Mouse (Mus musculus) Patski (cell line): ENCODE measurements at regions not wholly inside any gene's neighbourhood (a gene's known extent, or its start where the extent isn't known, plus 50 kb on each side); places are given as distances from the start of the nearest gene placed in this dataset.
A peak's percentile ranks its signal among the peaks of the same experiment; 100 is the strongest.

Source experiments
- ATAC-seq: fragments of 100-300 bp; one replicate; pipeline ENCODE4 v1.8.0; 2021
- CTCF ChIA-PET: fragments of 350-600 bp; sonication (Branson Sonifier 250); formaldehyde crosslinking; loops from one replicate; lab custom pipeline; 2022; ENCODE audit warnings: inconsistent platforms; lab: Charles Lee
- POLR2A ChIA-PET: fragments of 350-600 bp; sonication (Branson Sonifier 250); formaldehyde crosslinking; loops from one replicate; lab custom pipeline; 2022; ENCODE audit warnings: antibody characterized with exemption, inconsistent platforms; lab: Charles Lee
- DNase-seq: peaks from one replicate; pipeline ENCODE4 v3.0.0-alpha.2; 2011; ENCODE audit warnings: low read depth, low spot score
- H3K27me3 ChIP-seq: fragments of 371-371 bp; one replicate; pipeline ENCODE4 v1.5.1; 2021
- CTCF ChIP-seq: fragments of 100-300 bp; IDR thresholded peaks from one replicate; pipeline ENCODE4 v1.5.1; 2021
- in situ Hi-C: fragments of 300-500 bp; cut with MboI; formaldehyde crosslinking; loops from 3 replicates; pipeline ENCODE4 v1.11.1; 2018; ENCODE audit warnings: low pct_unique_long_range_greater_than_20kb, mixed read lengths

DNA sequence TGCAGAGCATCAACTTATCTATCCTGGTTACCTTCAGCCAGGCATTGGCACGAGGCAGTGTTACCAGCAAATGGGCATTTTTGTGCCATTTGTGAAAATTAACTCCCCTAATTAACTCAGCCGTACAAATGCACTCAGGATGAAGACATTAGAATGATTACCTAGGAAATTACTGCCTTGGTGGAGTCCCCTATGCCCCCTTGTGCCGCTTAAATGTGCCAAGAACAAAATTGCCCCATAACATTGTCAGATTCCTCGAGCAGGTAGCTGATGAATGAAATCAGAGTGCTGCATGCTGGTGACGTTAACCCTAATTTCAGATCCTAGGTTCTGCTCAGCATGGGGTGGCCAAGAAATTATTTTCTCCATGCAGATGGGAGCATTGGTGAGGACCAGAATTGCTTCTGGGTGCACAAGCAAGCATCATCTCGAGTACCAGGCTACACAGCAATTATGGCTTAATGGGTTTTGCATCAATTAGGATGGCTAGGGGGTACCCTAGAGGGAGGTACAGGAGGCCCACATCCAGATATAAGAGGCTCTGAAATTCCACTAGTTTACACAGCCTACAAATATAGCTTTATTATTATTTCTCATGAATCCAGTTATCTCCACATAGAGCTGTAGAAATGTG, 577.0 kb upstream of the Camk1g start:
- in situ Hi-C loops = no loop called here
- TF ChIP-seq CTCF = no peak
- no peak for DNase-seq
- POLR2A ChIA-PET = no interaction called here
- CTCF ChIA-PET = no interaction called here
- ATAC-seq = no peak
- peaks cover 3% of the 10 kb centered on the region for H3K27me3 ChIP-seq

- no peaks in the 10 kb centered on the region for H3K27me3 ChIP-seq
- ATAC-seq (no peak), DNase-seq (no peak)
- in situ Hi-C loops = no loop called here
- CTCF ChIA-PET = interaction anchor here (0.8 kb wide), 1 partner anchor 36 kb away, joined by 3 read pairs; no protein-coding TSS in a partner anchor
- POLR2A ChIA-PET = no interaction called here
- TF ChIP-seq CTCF = no peak
These were observed 565.9 kb upstream of the Camk1g start for GRCm38 (mm10) chr1:193935969-193936368.

GRCm38 (mm10) chr1:193934308-193934707, 564.2 kb upstream of the Camk1g start:
- in situ Hi-C loops = no loop called here
- H3K27me3 ChIP-seq = no peaks in the 10 kb centered on the region
- DNase-seq (no peak), ATAC-seq (no peak)
- POLR2A ChIA-PET = no interaction called here
- no peak for TF ChIP-seq CTCF
- CTCF ChIA-PET = no interaction called here

DNA sequence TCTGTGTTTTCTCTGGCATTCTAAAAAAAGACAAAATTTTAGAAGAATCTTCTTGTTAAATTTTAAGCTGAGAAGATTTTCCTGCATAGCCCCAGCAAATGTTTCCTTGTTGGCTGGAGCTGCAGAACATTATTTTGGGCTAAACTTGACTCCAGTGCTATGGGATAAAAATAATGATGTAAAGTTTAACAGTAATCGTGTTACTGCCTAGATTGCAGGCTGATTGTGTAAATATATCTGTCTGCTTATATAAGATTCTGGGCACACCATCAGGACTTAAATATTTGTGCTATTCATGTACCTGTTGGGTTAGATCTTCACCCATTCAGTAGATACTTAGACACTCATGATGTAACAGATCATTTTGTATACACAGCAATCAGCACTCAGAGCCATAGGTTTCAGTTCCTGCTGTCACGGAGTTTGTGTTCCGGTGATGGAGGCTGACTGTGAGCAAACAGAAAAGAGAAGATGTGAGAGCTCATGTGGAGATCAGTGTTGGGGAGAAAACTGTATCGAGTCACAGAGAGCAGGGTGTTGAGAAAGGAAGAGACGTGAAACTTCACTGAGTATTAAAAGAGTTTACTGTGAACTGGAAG, 561.1 kb upstream of the Camk1g start:
- ChIA-PET POLR2A (no interaction called here), CTCF (no interaction called here)
- TF ChIP-seq CTCF = no peak
- no peak for DNase-seq
- H3K27me3 ChIP-seq = no peaks in the 10 kb centered on the region
- in situ Hi-C loops = no loop called here
- ATAC-seq = no peak

- no peaks in the 10 kb centered on the region for H3K27me3 ChIP-seq
- CTCF ChIA-PET = no interaction called here
- no peak for TF ChIP-seq CTCF
- in situ Hi-C loops = no loop called here
- ATAC-seq (no peak), DNase-seq (no peak)
- POLR2A ChIA-PET = no interaction called here
These were observed 558.5 kb upstream of the Camk1g start for GRCm38 (mm10) chr1:193928607-193929006.

- peaks cover 3% of the 10 kb centered on the region for H3K27me3 ChIP-seq
- TF ChIP-seq CTCF = no peak
- DNase-seq (no peak), ATAC-seq (no peak)
- in situ Hi-C loops = no loop called here
- POLR2A ChIA-PET = no interaction called here
- CTCF ChIA-PET = no interaction called here
These were observed 552.7 kb upstream of the Camk1g start for GRCm38 (mm10) chr1:193922756-193923155.

DNA sequence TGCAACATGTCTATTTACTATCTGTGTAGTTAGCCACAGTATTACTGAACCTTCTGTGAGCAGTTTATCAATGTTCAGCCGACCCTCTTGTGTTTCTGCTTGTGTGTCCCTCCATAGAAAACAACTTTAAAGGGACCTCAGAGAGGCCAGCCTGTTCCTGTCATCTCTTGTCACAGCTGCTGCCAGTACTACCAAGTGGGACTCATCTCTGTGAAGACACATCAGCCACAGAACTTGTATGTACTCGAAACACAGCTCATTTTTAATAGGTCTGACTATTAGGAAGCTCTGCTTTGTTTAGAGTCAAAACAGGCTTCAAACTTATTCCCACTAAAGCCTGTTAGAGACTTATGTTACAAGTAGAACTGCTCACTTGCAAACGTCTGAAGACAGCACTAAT, 549.1 kb upstream of the Camk1g start:
- CTCF ChIA-PET = no interaction called here
- DNase-seq (no peak), ATAC-seq (no peak)
- H3K27me3 ChIP-seq = peaks cover 10% of the 10 kb centered on the region
- TF ChIP-seq CTCF = no peak
- in situ Hi-C loops = no loop called here
- POLR2A ChIA-PET = no interaction called here

GRCm38 (mm10) chr1:193905711-193906110, 535.6 kb upstream of the Camk1g start:
- ATAC-seq = no peak
- POLR2A ChIA-PET = no interaction called here
- no peak for TF ChIP-seq CTCF
- in situ Hi-C loops = no loop called here
- no peaks in the 10 kb centered on the region for H3K27me3 ChIP-seq
- CTCF ChIA-PET = interaction anchor here (1.6 kb wide), 1 partner anchor 13 kb away, joined by 4 read pairs; no protein-coding TSS in a partner anchor
- peak; percentile 27 for DNase-seq

- TF ChIP-seq CTCF = no peak
- ChIA-PET POLR2A (no interaction called here), CTCF (no interaction called here)
- no peak for ATAC-seq
- in situ Hi-C loops = no loop called here
- no peak for DNase-seq
- no peaks in the 10 kb centered on the region for H3K27me3 ChIP-seq
These were observed 524.0 kb upstream of the Camk1g start for GRCm38 (mm10) chr1:193894072-193894471.

- no peaks in the 10 kb centered on the region for H3K27me3 ChIP-seq
- no peak for DNase-seq
- in situ Hi-C loops = no loop called here
- ATAC-seq = no peak
- TF ChIP-seq CTCF = no peak
- ChIA-PET CTCF (interaction anchor here (1.2 kb wide), 1 partner anchor 10 kb away, joined by 4 read pairs; no protein-coding TSS in a partner anchor), POLR2A (no interaction called here)
These were observed 506.4 kb upstream of the Camk1g start for GRCm38 (mm10) chr1:193876540-193876939.

GRCm38 (mm10) chr1:193876121-193876520, 506.0 kb upstream of the Camk1g start:
- CTCF ChIA-PET = no interaction called here
- no peaks in the 10 kb centered on the region for H3K27me3 ChIP-seq
- POLR2A ChIA-PET = no interaction called here
- in situ Hi-C loops = no loop called here
- DNase-seq (no peak), ATAC-seq (no peak)
- TF ChIP-seq CTCF = no peak
